Mouse (Mus musculus): Measurements from ENCODE around the gene Pitx1.

The Pitx1 gene

DNA sequence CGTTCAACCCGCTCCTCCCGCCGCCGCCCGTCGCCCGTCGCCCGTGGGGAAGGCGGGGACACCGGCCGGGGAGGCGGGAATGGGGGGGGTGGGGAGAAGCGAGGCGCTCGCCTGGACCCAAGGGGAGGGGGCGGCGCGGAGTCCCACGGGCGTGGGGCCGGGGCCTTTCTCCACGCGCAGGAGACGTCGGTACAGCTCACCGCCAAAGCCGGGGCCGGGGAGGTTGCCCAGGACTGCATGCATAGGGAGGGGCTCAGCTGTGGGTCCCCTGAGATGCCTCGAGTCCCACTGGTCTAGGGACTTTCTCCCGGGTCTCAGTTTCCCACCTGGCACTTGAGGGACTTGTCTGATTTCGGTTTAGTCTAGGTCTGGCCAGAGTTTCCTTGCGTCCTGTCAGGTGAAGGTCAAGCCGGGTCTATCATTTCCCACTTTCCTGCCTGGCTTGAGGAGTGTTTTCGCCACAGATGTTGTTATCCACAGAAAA lies at the start of gene Pitx1:
TSS of gene Pitx1 (minus strand) at position 51 of the 484 bp plus-strand sequence.
- no peak for DNase-seq (ENCODE audit: low spot score in 2 of 2)

DNA sequence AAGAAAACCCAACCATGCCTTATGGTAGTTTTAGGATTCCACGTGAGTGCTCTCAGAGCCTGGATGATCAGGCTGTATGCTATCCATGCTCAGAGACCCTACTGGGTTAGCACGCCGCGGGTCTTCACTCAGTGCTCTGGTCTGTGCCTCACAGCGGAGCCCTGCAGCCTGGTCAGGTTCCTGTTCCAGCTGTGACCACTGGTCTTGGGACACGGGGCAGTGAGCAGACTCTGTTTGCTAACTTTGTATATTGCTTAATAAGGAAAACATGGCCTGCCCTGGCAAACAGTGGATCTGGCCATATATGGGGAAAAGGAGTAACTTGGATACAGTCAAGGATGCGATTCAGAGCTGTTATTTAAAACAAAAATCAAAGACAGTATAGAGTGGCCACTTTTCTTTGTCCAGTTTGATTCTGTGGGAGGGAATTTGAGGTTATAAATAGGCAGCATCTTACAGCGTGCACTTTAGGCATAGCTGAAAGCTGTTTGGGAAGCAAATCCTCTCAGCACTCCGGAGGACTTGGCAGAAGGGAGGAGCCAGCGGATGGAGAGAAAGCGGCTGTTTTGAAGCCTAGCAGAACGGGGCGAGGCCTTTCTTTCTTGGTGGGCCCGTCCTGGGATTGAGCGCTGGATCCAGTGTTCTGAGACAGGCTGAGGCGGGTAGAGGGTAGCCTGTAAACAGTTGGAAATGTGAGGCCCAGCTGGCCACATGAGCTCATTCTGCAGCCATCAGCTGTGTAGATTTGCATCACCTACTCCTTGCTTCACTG lies 45.6 kb upstream of the Pitx1 start:
- peak; percentile 57 to 65 for DNase-seq (ENCODE audit: low spot score in 2 of 2)

- DNase-seq (ENCODE audit: low spot score in 2 of 2), result no peak
Measured at GRCm38 (mm10) chr13:55878353-55878752, 42.4 kb upstream of the Pitx1 start.

DNA sequence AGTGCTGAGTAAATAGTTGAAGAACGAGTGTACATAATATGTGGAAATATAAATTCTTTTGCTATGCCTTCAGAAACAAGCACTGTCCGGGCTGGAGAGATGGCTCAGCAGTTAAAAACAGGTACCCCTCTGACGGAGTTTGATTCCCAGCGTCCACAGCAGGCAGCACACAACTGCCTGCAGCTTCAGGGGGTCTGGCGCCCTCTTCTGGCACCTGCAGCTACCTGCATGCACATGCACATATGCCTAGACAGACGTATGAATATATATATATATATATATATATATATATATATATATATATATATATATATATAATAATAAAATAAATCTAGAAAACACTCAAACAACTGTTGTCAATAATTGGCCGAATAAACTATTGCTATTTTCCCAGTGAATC lies 35.4 kb upstream of the Pitx1 start:
- no peak for DNase-seq (ENCODE audit: low spot score in 2 of 2)

- no peak for DNase-seq (ENCODE audit: low spot score in 2 of 2)
Measured at GRCm38 (mm10) chr13:55870001-55870400, 34.0 kb upstream of the Pitx1 start.

- no peak for DNase-seq (ENCODE audit: low spot score in 2 of 2)
Measured at GRCm38 (mm10) chr13:55867540-55868103, 31.6 kb upstream of the Pitx1 start.

DNA sequence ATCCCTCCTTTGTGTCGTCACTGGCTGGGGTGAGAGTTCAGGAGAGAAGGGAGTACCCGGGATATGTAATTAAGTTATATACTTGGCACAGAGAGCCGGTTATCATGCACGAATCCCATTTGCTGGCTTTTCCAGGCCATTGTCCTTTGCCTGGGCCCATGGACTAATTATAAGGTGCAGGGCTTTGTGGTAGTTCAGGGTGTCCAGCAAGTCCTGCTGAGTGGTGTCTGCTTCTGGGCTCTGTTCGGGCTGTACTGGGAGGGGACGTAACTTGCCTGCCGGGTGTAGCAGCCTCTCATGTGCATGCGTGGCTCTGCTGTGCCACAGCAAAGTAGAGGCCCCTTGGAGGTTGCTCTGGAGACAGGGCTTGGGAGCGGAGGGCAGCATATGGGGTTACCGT lies 24.5 kb upstream of the Pitx1 start:
- DNase-seq (ENCODE audit: low spot score in 2 of 2), result no peak

GRCm38 (mm10) chr13:55858463-55858862 lies 22.5 kb upstream of the Pitx1 start:
- no peak for DNase-seq (ENCODE audit: low spot score in 2 of 2)

DNA sequence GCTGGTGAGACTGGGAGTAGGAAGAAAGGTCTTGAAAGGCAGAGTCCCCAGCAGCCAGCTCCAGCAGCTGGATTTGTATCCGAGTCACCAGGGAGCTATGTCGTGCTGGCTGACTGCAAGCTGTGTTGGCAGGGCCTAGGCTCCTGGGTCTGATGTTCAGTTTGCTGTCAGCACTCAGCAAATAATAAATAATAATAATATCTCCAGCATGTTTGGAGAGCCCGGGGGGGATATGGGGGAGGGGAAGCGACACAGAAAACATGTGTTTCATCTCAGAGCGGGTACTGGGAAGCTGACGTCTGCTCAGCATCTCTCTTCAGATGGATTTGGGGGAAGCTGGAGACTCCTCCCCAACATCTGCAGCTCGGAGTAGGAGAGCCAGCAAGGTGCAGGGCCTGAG lies 19.8 kb upstream of the Pitx1 start:
- no peak for DNase-seq (ENCODE audit: low spot score in 2 of 2)

- DNase-seq (ENCODE audit: low spot score in 2 of 2), result no peak
Measured at GRCm38 (mm10) chr13:55852205-55852604, 16.2 kb upstream of the Pitx1 start.

DNA sequence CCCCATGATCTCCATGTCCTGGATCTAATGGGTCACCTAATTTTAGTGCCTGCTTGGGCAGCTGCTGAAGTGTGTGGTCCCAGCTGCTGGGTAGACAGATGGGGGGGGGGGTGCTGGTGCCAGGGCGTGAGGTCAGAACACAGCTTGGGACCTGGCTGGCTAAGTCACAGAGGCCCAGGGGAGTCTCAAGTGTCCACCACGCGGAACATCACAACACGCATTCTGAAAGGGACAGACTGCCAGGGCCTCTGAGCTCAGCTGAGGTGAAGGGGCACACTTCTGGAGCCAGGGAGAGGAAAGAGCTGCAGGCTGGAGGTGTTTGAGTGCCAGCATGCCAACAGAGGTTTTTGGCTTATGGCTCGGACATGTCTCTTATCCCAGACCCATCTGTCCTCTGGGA lies 14.7 kb upstream of the Pitx1 start:
- no peak for DNase-seq (ENCODE audit: low spot score in 2 of 2)

DNA sequence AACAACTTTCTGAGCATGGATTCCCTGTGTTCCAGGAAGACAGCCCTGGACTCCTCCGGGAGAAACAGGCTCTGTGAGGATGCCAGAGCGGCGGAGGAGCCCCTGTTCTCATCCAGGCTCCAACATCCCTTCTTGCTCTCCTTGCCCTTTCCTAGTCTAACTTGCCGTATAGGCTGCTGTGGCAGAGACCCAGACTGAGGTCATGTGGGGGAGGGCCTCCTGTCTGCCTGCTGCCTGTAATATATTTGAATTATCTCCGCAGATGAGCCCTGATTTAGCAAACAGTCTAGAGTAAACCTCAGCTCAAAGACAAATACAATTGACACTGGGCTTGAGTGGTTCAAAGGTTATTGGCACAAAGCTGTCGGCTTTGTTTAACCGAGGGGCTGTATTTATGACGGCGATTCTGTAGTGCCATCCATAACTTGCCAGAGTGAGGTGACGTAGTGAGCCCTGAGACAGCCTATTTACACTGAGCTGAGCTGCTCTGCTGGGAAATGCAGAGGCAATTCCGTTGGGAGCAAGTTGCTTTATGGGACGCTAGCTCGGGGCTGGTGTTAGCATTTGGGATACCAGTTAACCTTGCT lies 12.7 kb upstream of the Pitx1 start:
- no peak for DNase-seq (ENCODE audit: low spot score in 2 of 2)

DNA sequence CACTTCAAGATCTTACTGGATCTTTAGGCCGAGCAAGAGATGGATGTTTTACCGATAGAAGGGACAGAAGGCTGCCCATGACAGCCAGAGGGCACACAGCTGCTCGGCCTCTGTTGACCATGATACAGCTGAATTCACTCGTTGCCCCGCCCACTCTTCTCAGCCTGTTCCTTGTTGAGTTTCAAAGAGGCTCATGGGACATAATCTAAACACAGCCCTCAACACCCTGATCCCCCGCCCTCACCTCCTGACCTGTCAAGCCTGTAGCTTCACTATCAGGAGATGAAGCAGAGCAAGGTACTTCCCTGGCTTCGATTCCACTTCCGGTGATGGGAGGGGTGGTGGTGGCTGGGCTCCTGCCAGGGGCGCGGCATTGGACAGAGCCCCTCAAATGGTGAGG lies 11.8 kb upstream of the Pitx1 start:
- DNase-seq (ENCODE audit: low spot score in 2 of 2), result no peak

DNA sequence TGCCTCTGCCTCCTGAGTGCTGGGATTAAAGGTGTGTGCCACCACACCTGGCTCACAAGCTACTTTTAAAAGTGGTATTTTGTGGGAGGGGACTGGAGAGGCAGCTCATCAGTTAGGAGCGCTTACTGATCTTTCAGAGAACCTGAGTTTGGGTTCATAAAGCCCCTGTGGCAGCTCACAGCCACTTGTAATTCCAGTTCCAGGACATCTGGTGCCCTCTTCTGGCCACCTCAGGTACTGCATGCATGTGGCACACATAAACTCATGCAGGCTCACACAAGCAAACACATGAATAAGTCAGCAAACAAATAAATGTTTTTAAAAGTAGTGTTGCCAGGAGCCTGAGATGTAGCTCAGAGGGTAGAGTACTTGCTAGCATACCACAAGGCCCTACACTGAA lies 7.7 kb upstream of the Pitx1 start:
- no peak for DNase-seq (ENCODE audit: low spot score in 2 of 2)

DNA sequence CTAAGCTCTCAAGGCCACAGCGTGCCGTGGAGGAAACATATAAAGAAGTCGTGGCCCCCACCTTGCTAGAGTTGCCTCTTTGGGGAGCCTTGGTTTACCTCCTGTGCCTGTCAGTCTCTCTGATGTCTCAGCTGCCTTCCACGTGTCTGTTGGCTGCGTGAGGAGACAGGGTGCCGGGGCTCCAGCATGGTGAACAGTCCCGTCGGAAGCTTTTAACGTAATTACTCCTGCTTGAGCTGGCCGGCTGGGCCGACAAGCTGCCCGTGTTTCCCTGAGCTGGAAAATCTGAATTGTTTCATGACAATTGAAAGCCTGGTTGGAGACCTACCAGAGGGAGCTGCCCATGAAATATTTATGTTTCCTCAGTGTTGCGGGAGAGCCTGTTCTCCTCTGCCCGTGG lies 4.2 kb upstream of the Pitx1 start:
- no peak for DNase-seq (ENCODE audit: low spot score in 2 of 2)

- no peak for DNase-seq (ENCODE audit: low spot score in 2 of 2)
Measured at GRCm38 (mm10) chr13:55836786-55837780, 1.1 kb upstream of the Pitx1 start.

- DNase-seq (ENCODE audit: low spot score in 2 of 2), result no peak
Measured at GRCm38 (mm10) chr13:55835548-55836097, 369 bp downstream of the Pitx1 start.

DNA sequence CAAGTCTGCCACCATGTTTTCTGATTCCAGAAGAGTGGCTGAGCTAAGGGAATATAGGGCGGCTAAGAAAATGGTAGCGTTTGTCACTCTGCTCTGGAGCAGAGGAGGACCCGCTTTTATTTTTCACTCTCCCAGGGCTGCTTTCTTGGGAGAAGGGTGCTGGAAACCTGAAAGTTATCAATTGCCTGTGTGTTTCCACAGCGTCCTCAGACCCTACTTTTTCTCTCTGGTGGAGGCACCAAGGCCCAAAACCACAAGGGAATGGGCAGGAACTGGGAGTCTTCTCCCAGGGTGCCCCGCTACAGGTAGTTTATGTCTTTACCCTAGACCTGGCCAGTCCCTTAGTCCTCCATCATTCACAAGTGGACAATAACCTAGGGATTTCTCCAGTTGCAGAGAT lies 1.3 kb downstream of the Pitx1 start:
- DNase-seq (ENCODE audit: low spot score in 2 of 2), result no peak

DNA sequence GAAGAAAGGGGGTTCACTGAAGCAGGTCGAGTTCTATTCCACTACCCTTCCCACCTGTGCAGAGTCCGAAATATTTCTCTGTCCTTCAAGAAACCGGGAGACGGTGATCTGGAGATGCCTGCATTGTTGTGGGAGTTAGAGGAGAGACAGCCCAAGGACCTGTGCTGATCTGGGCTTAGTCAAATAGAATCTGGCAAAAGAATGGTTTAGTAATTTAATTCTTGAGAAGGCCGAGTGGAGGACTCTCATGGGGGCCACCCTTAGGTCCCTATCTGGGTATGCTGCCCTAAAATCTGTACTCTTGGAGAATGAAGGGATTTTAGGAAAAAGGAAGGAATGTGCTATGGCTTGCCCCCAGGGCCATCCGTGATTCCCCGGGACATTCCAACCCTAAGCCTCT lies 2.1 kb downstream of the Pitx1 start:
- DNase-seq (ENCODE audit: low spot score in 2 of 2), result no peak

GRCm38 (mm10) chr13:55832602-55833001 lies 3.4 kb downstream of the Pitx1 start:
- DNase-seq (ENCODE audit: low spot score in 2 of 2), result no peak

GRCm38 (mm10) chr13:55831722-55832160 lies 4.3 kb downstream of the Pitx1 start:
- DNase-seq (ENCODE audit: low spot score in 2 of 2), result no peak
